Mouse (Mus musculus): ENCODE data around the gene Sp1.

DNA sequence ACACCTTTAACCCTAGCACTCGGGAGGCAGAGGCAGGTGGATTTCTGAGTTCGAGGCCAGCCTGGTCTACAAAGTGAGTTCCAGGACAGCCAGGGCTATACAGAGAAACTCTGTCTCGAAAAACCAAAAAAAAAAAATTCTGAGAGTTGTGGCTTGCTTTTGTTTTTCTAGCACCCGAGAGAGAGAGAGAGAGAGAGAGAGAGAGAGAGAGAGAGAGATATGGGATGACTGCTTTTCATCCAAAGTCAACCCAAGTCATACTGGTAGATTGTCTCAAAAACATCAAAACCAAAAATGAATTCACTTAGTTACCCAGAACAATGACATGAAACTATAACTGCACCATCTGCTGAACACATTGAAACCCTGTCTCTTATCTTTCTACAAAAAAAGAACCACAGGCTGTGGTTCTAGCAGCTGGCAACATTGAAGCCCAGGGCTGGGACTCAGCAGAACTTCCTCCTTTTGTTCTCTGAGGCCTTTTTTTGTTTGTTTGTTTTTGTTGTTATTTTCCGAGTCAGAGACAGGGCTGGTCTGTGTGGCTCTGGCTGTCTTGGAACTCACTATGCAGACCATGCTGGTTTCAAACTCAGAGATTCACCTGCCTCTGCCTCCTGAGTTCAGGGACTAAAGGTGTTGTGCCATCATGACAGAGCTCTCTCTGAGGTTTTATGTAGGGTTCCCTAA, 52.2 kb downstream of the Sp1 start:
- TF ChIP-seq POLR2A (IDR thresholded peaks at IDR 0.05; ENCODE audit: borderline replicate concordance, low read depth, low read length) (no peak), CTCF (IDR thresholded peaks at IDR 0.05; ENCODE audit: low read depth, low read length) (no peak)

Measured in bone marrow macrophage, adult 2 months (primary cell).